Mouse (Mus musculus) cerebellum, adult 2 months (tissue): ENCODE results near the gene Dlx2. TPM values are rescaled to one million over a fixed set of nuclear protein-coding genes. Genes with fewer than 3 reads are reported as not detected.

Experiments used
- DNase-seq, 2 experiments: peaks; one replicate each; pipeline ENCODE4 v3.0.0; 2021
- H3K27ac ChIP-seq: fragments of 200-500 bp; 2 replicates; pipeline ENCODE4 v1.5.1; 2012; ENCODE audit warnings: low read length, control low read depth, inconsistent platforms; ENCODE audit not compliant: insufficient read depth
- H3K27me3 ChIP-seq: fragments of 200-500 bp; 2 replicates; pipeline ENCODE4 v1.6.1; 2012; ENCODE audit warnings: inconsistent platforms, mild to moderate bottlenecking, low read length, moderate library complexity; ENCODE audit not compliant: control insufficient read depth, insufficient read depth
- H3K4me1 ChIP-seq: fragments of 200-500 bp; 2 replicates; pipeline ENCODE4 v1.6.1; 2011; ENCODE audit warnings: low read length; ENCODE audit not compliant: control insufficient read depth, insufficient read depth
- H3K4me3 ChIP-seq: fragments of 200-500 bp; replicated peaks from 2 replicates; pipeline ENCODE3; 2011; ENCODE audit warnings: mild to moderate bottlenecking, low read depth, low read length, control low read depth; ENCODE audit not compliant: insufficient read depth
- CTCF ChIP-seq: fragments of 200-500 bp; IDR thresholded peaks from 2 replicates; pipeline ENCODE4 v1.5.1; 2011; ENCODE audit warnings: low read depth, mild to moderate bottlenecking, control low read depth, low read length, moderate library complexity, borderline replicate concordance; ENCODE audit not compliant: insufficient read depth
- POLR2A ChIP-seq: fragments of 200-500 bp; IDR thresholded peaks from 2 replicates; pipeline ENCODE4 v1.6.1; 2011; ENCODE audit warnings: low read length, control low read depth, borderline replicate concordance; ENCODE audit not compliant: insufficient read depth
- whole genome bisulfite sequencing: fragments of 180-500 bp; shearing (Covaris S2); methylation state at CpG from one replicate; pipeline ENCODE4 v1.1.7; 2018; 5-methylcytosine and 5-hydroxymethylcytosine counted together
- polyA plus RNA-seq: library from polyadenylated mRNA; depleted of rRNA; stranded (reverse); fragments of >200 nt; gene quantifications from 2 replicates; pipeline ENCODE4 v1.2.3, GENCODE M21; 2012; rRNA removed

Gene Dlx2
- not detected in 2 replicates for polyA plus RNA-seq

GRCm38 (mm10) chr2:71546640-71547071 is at the start of gene Dlx2:
Dlx2 (minus strand) TSS chr2:71546754.
- Histone ChIP-seq H3K4me3 (no peak within 1 kb of the TSS), H3K27ac (no peak within 1 kb of the TSS), H3K27me3 (peaks cover 29% of the 10 kb centered on the region; the same call in 1 of the 2 replicates), H3K4me1 (peaks cover 11% of the 10 kb centered on the region; the same call in 1 of the 2 replicates)
- no peak for TF ChIP-seq CTCF
- TF ChIP-seq POLR2A: no peak
- whole genome bisulfite sequencing: under 1% methylated on average over 36 of the region's 37 CpGs
- peak in 1 of 2 experiments; percentile 32 for DNase-seq

GRCm38 (mm10) chr2:71594466-71594865 is 47.9 kb upstream of the Dlx2 start:
- DNase-seq: no peak
- 73% methylated on average over 7 of the region's 7 CpGs for WGBS
- TF ChIP-seq CTCF (no peak), POLR2A (no peak)

GRCm38 (mm10) chr2:71589114-71589513 is 42.6 kb upstream of the Dlx2 start:
- DNase-seq: no peak
- no peak overlapping the region for H3K4me3 ChIP-seq
- H3K27me3 ChIP-seq: no peaks in the 10 kb centered on the region
- no peak overlapping the region for H3K27ac ChIP-seq
- H3K4me1 ChIP-seq: no peaks in the 10 kb centered on the region
- TF ChIP-seq POLR2A: no peak
- TF ChIP-seq CTCF: no peak
- WGBS: 91% methylated on average over 9 of the region's 9 CpGs

More at GRCm38 (mm10) chr2:71594466-71594865, 47.9 kb upstream of the Dlx2 start:
- no peaks in the 10 kb centered on the region for H3K4me1 ChIP-seq
- H3K4me3 ChIP-seq: no peak overlapping the region
- H3K27ac ChIP-seq: no peak overlapping the region
- no peaks in the 10 kb centered on the region for H3K27me3 ChIP-seq

- Histone ChIP-seq H3K4me3 (no peak overlapping the region), H3K4me1 (no peaks in the 10 kb centered on the region), H3K27me3 (no peaks in the 10 kb centered on the region), H3K27ac (no peak overlapping the region)
- no peak for DNase-seq
- TF ChIP-seq CTCF (no peak), POLR2A (no peak)
- 65% methylated on average over 5 of the region's 5 CpGs for WGBS
Measured at GRCm38 (mm10) chr2:71581488-71581887, 34.9 kb upstream of the Dlx2 start.

- Histone ChIP-seq H3K27me3 (no peaks in the 10 kb centered on the region), H3K4me1 (no peaks in the 10 kb centered on the region), H3K4me3 (no peak overlapping the region), H3K27ac (no peak overlapping the region)
- 10% methylated on average over 50 of the region's 50 CpGs for WGBS
- peak; percentile 10 to 22 for DNase-seq
- TF ChIP-seq POLR2A (no peak), CTCF (peak; percentile 25; the same call in 1 of the 2 replicates)
Measured at GRCm38 (mm10) chr2:71580632-71581466, 34.3 kb upstream of the Dlx2 start.

GRCm38 (mm10) chr2:71577059-71577458 is 30.5 kb upstream of the Dlx2 start:
- Histone ChIP-seq H3K27ac (no peak overlapping the region), H3K4me1 (no peaks in the 10 kb centered on the region), H3K4me3 (no peak overlapping the region), H3K27me3 (no peaks in the 10 kb centered on the region; the same call in 1 of the 2 replicates)
- no peak for TF ChIP-seq POLR2A
- no peak for DNase-seq
- WGBS: 93% methylated on average over 2 of the region's 2 CpGs

- Histone ChIP-seq H3K27me3 (no peaks in the 10 kb centered on the region; the same call in 1 of the 2 replicates), H3K4me1 (no peaks in the 10 kb centered on the region), H3K4me3 (no peak overlapping the region), H3K27ac (no peak overlapping the region)
- no peak for DNase-seq
- TF ChIP-seq POLR2A: no peak
- no peak for TF ChIP-seq CTCF
- 49% methylated on average over 4 of the region's 4 CpGs for WGBS
Measured at GRCm38 (mm10) chr2:71573736-71574135, 27.2 kb upstream of the Dlx2 start.

- Histone ChIP-seq H3K4me3 (no peak overlapping the region), H3K4me1 (no peaks in the 10 kb centered on the region), H3K27me3 (no peaks in the 10 kb centered on the region), H3K27ac (no peak overlapping the region)
- DNase-seq: no peak
- TF ChIP-seq CTCF: no peak
- no peak for TF ChIP-seq POLR2A
- WGBS: 80% methylated on average over 9 of the region's 9 CpGs
Measured at GRCm38 (mm10) chr2:71566466-71566865, 19.9 kb upstream of the Dlx2 start.
